Mouse (Mus musculus): ENCODE measurements around the gene 1700030J22Rik. TPM values are rescaled to one million over a fixed set of nuclear protein-coding genes. Genes with fewer than 3 reads are reported as not detected.

Gene 1700030J22Rik
- polyA plus RNA-seq, 1 experiment: 0.53 TPM

GRCm38 (mm10) chr8:116921005-116921336 is 57.8 kb downstream of the 1700030J22Rik start:
- H3K27ac ChIP-seq (ENCODE audit: control insufficient read depth, insufficient read depth, low read length): peak overlapping the region; percentile 42
- TF ChIP-seq POLR2A (IDR thresholded peaks at IDR 0.05; ENCODE audit: control insufficient read depth, extremely low read depth, insufficient read depth, low read length, poor library complexity) (no peak), CTCF (IDR thresholded peaks at IDR 0.05; ENCODE audit: borderline replicate concordance, control insufficient read depth, extremely low read depth, insufficient read depth, low read length, poor library complexity) (no peak)
- DNase-seq: peak; percentile 61
- under 1% methylated on average over 22 of the region's 22 CpGs for whole genome bisulfite sequencing
- no peaks in the 10 kb centered on the region for H3K27me3 ChIP-seq (ENCODE audit: control insufficient read depth, insufficient read depth, low read length)
- peak overlapping the region; percentile 77 for H3K4me3 ChIP-seq (ENCODE audit: control insufficient read depth, insufficient read depth, low read length)
- H3K36me3 ChIP-seq (ENCODE audit: control insufficient read depth, insufficient read depth, low read length): no peaks in the 10 kb centered on the region; the same call in 1 of the 2 replicates
- peaks cover 18% of the 10 kb centered on the region for H3K4me1 ChIP-seq (replicated peaks; ENCODE audit: control insufficient read depth, insufficient read depth, low read length)

Other genes starting within 250 kb of the 1700030J22Rik start
- gene Cdyl2, start 246.0 kb downstream of the 1700030J22Rik start, polyA plus RNA-seq (2012; rRNA removed): 12.1 and 13.3 TPM in 2 replicates
- 16.2 and 18.9 TPM in 2 replicates for gene Cmc2, start 57.5 kb downstream of the 1700030J22Rik start, polyA plus RNA-seq (2012; rRNA removed)
- gene Cenpn, start 57.2 kb downstream of the 1700030J22Rik start, polyA plus RNA-seq (2012; rRNA removed): 20.5 and 22.7 TPM in 2 replicates
- 20.8 and 28.0 TPM in 2 replicates for gene Atmin, start 35.6 kb downstream of the 1700030J22Rik start, polyA plus RNA-seq (2012; rRNA removed)
- gene Gcsh, start 14.6 kb upstream of the 1700030J22Rik start, polyA plus RNA-seq (2012; rRNA removed): 14.7 and 16.0 TPM in 2 replicates
- gene Pkd1l2, start 103.5 kb upstream of the 1700030J22Rik start, polyA plus RNA-seq (2012; rRNA removed): 0.09 and 0.16 TPM in 2 replicates
- 0.06 and 0.07 TPM in 2 replicates for gene Bco1, start 116.9 kb upstream of the 1700030J22Rik start, polyA plus RNA-seq (2012; rRNA removed)
- 6.3 and 7.1 TPM in 2 replicates for gene Gan, start 179.2 kb upstream of the 1700030J22Rik start, polyA plus RNA-seq (2012; rRNA removed)

All from thymus, adult 2 months (tissue).